Mouse (Mus musculus) heart, postnatal 0 days (tissue): ENCODE measurements around the gene Sgce.

ENCODE experiments used
- CTCF ChIP-seq: IDR thresholded peaks from 2 replicates; pipeline ENCODE4 v1.5.1; 2016; ENCODE audit warnings: antibody characterized with exemption, control low read depth, low read depth
- EP300 ChIP-seq: IDR thresholded peaks from 2 replicates; pipeline ENCODE4 v1.6.1; 2016; ENCODE audit warnings: antibody characterized with exemption, low read depth

- no peak for TF ChIP-seq CTCF
- no peak for TF ChIP-seq EP300
Observed at GRCm38 (mm10) chr6:4684706-4685340, 62.2 kb downstream of the Sgce start.
